Mouse (Mus musculus): ENCODE data around the gene Tubd1.

DNA sequence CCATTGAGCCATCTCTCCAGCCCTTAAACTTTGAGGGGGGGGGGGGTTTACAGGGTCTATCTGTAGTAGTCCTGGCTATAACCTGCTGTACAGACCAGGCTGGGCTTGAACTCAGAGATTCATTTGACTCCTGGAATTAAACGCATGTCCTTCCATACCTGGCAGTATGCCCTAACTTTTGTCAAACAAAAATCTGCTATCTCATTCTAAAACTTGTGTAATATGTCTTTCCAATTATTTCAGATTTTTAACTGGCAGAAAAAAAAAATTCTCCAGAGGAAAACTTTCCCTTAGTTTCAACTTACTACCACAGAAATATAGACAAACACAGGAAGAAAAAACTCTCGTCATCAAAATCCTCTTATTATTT is 4.3 kb upstream of the Tubd1 start:
- TF ChIP-seq CTCF (IDR thresholded peaks at IDR 0.05; ENCODE audit: low read depth, low read length) = no peak
- no peak for TF ChIP-seq POLR2A (IDR thresholded peaks at IDR 0.05; ENCODE audit: borderline replicate concordance, low read depth, low read length)

Data from bone marrow macrophage, adult 2 months (primary cell).